Mouse (Mus musculus): ENCODE data around the gene Olfr1368. TPM values are rescaled to one million over a fixed set of nuclear protein-coding genes. Genes with fewer than 3 reads are reported as not detected.

Gene Olfr1368
- polyA plus RNA-seq, 1 experiment from 2014 or later: not detected

DNA sequence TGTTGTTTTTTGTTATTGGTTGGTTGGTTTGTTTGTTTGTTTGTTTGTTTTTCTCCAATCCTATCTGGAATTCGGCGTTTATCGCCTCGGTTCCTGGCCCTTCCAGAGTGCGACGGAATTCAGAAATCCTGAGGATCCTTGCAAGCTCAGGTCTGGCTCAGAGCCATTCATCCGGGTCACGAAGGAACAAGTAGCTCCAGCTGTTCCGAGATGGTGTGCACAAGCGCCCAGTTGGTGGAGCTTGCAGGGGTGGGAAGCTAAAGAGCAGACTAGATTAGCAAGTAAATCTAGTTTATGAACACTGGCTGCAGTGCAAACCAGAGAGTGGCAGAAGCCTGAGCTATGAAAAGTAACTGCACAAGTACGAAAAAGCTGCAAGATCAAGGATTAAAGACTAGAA is 27.4 kb upstream of the Olfr1368 start:
- Histone ChIP-seq H3K4me1 (peaks cover 19% of the 10 kb centered on the region), H3K4me3 (peak overlapping the region; percentile 50), H3K27ac (peak overlapping the region; percentile 79), H3K9me3 (no peaks in the 10 kb centered on the region), H3K36me3 (no peaks in the 10 kb centered on the region), H3K27me3 (no peaks in the 10 kb centered on the region), H3K4me2 (peak overlapping the region; percentile 57), H3K9ac (no peak overlapping the region)
- peak; percentile 80 for ATAC-seq (ENCODE audit: insufficient number of reproducible peaks, low FRiP score, low TSS enrichment, low read depth)
- 0% methylated on average over 11 of the region's 11 CpGs for WGBS

DNA sequence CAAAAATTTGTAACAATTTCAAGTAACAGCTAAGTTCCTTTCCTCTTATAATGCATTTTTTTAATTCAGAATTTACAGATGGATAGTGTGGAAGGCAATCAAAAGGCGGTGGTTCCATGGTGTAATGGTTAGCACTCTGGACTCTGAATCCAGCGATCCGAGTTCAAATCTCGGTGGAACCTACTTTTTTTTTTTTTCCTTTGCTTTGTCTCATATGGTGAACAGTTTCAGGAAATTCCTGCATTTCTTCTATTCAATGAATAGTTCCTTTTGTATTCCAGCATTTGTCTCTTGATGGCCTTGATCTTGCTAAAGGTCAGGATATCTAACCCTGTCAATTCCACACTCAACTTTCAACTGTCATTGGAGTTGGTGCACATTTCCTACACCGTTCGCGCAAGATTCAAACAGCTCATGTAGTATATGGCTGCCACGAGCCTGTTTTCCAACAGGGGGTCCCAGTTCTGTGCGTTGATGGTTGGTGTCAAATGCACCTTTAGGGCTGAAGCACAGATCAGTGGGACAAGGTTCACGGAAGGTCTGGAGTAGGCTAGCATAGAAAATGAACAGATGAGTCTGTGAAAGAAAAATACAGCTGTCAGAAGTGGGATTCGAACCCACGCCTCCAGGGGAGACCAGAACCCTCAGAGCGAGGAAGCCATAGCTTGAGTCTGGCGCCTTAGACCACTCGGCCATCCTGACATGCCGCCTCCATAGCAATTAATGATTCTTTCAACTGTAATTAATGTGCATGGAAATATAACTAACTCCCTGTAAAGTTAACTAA is 26.8 kb upstream of the Olfr1368 start:
- Histone ChIP-seq H3K4me2 (peak overlapping the region; percentile 57), H3K36me3 (no peaks in the 10 kb centered on the region), H3K27me3 (no peaks in the 10 kb centered on the region), H3K4me1 (peaks cover 19% of the 10 kb centered on the region), H3K27ac (peak overlapping the region; percentile 79), H3K4me3 (peak overlapping the region; percentile 50), H3K9me3 (no peaks in the 10 kb centered on the region), H3K9ac (0 out of 2 replicates have a peak overlapping the region, but pooled peaks have one; percentile 31)
- peak; percentile 64 for ATAC-seq (ENCODE audit: insufficient number of reproducible peaks, low FRiP score, low TSS enrichment, low read depth)
- under 1% methylated on average over 16 of the region's 16 CpGs for WGBS

DNA sequence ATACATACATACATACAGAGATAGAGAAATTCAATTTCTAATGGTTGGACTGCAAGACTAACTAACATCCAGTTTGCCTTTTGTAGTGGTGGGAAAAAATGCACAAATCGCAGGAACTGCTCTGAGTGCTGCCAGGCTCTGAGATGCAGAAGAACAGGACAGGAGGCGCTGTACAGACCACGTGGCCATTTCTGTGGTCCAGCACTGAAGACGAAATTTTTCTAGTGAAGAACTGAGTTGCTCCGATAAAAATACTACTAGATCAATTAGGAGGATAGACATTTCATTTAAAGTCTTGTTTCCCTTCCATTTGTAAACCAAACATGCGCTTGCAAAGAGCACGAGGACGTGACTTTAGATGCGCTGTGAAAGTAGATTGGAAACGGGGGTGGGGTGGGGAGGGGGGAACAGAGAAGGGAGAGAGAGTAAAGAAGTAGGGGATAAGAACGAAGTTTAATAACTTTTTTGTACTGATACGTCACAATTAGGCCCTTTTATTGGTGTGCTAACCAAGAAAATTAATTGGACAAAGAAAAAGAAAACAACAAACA is 26.0 kb upstream of the Olfr1368 start:
- peaks cover 19% of the 10 kb centered on the region for H3K4me1 ChIP-seq
- no peak overlapping the region for H3K9ac ChIP-seq
- H3K4me2 ChIP-seq: peak overlapping the region; percentile 53
- ATAC-seq (ENCODE audit: insufficient number of reproducible peaks, low FRiP score, low TSS enrichment, low read depth): no peak
- H3K9me3 ChIP-seq: no peaks in the 10 kb centered on the region
- no peaks in the 10 kb centered on the region for H3K36me3 ChIP-seq
- H3K4me3 ChIP-seq: peak overlapping the region; percentile 50
- H3K27ac ChIP-seq: 0 out of 2 replicates have a peak overlapping the region, but pooled peaks have one; percentile 47
- no peaks in the 10 kb centered on the region for H3K27me3 ChIP-seq
- under 1% methylated on average over 12 of the region's 12 CpGs for WGBS

DNA sequence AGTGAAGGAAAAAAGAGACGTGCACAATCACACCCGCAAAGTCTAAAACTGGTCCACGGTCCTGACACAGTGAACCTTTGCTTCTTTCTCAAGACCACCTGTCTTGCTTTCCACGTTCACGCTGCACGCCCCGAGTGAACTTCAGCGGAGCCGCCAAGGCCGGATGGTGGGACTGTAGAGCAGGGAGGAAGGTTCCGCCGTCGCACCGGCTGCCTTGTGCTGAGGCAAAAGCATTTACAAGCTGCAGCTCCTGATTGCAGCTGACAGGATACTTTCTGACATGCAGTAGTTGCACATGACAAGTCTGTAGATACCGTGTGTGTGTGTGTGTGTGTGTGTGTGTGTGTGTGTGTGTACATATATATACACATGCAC is 25.5 kb upstream of the Olfr1368 start:
- WGBS: 11% methylated on average over 15 of the region's 15 CpGs

DNA sequence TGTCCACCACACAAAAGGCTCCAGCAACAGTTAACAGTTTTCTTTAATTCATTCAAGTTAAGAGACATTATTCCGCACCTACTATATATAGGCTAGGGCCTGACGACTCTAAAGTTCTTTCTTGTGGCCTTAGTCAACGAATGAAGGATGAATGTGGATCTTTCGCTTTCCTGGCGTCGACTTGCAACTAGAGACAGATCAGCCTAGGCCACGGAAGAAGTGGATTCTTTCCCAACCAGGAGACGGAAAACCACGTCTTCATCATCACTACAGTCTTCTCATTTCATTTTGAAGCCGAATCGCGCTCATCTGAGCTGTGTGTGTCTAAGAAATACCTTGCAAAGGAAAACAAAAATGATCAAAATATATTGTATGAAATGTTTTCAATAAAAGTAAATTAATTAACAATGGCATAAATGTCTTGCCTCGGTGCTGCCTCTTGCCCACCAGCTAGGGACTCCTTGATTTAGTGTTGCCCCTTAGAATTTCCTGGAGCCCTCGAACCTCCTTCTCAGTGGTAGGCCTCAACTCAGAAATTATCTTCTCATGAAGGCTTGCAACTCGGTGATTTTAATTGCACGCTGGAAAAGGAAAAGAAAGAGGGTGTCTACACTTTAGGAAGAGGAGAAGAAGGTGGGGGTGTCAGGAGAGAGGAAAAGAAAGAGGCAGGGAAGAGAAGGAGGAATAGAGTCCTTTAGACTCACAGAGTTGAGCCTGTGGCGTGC is 24.9 kb upstream of the Olfr1368 start:
- H3K36me3 ChIP-seq: no peaks in the 10 kb centered on the region
- peak overlapping the region; percentile 60; the same call in 1 of the 2 replicates for H3K27ac ChIP-seq
- WGBS: 48% methylated on average over 17 of the region's 17 CpGs
- H3K4me2 ChIP-seq: peak overlapping the region; percentile 53
- no peak overlapping the region for H3K9ac ChIP-seq
- H3K9me3 ChIP-seq: no peaks in the 10 kb centered on the region
- H3K4me3 ChIP-seq: peak overlapping the region; percentile 52
- ATAC-seq (ENCODE audit: insufficient number of reproducible peaks, low FRiP score, low TSS enrichment, low read depth): no peak
- peaks cover 23% of the 10 kb centered on the region for H3K4me1 ChIP-seq
- no peaks in the 10 kb centered on the region for H3K27me3 ChIP-seq

More for the DNA sequence above, 25.5 kb upstream of the Olfr1368 start:
- Histone ChIP-seq H3K4me3 (peak overlapping the region; percentile 50), H3K9ac (no peak overlapping the region), H3K4me1 (peaks cover 21% of the 10 kb centered on the region), H3K36me3 (no peaks in the 10 kb centered on the region), H3K9me3 (no peaks in the 10 kb centered on the region), H3K4me2 (peak overlapping the region; percentile 53), H3K27ac (peak overlapping the region; percentile 60; the same call in 1 of the 2 replicates), H3K27me3 (no peaks in the 10 kb centered on the region)
- ATAC-seq (ENCODE audit: insufficient number of reproducible peaks, low FRiP score, low TSS enrichment, low read depth): no peak

DNA sequence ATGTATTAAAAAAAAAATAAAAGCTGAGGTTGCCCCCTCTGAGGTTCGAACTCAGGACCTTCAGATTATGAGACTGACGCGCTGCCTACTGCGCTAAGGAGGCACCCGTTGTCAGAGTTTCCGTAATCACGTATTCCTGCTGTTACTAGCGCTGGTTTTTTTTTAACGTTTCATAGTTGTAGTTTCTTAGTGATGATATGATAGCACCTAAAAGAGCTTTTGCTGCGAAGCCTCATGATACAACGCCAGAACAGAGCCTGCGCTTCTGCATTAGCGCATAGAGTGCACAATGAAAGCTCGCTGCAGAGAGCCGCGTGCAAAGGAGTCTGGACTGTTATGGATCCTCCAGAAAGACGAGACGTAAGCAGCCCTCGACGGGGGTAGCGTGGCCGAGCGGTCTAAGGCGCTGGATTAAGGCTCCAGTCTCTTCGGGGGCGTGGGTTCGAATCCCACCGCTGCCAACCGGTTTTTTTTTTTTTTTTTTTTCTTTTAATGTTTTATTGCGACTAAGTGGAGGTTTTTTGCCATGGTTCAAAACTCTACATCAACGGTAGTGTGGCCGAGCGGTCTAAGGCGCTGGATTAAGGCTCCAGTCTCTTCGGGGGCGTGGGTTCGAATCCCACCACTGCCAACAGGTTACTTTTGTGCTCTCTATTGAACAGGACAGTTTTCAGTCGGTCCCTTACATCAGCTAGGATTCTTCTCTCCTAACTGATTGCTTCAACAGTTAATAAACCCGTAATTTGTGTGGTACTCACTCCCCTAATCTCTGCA is 24.2 kb upstream of the Olfr1368 start:
- Histone ChIP-seq H3K4me2 (peak overlapping the region; percentile 88), H3K27ac (peak overlapping the region; percentile 66), H3K9me3 (no peaks in the 10 kb centered on the region), H3K27me3 (no peaks in the 10 kb centered on the region), H3K4me1 (peaks cover 23% of the 10 kb centered on the region), H3K4me3 (peak overlapping the region; percentile 52), H3K36me3 (no peaks in the 10 kb centered on the region), H3K9ac (peak overlapping the region; percentile 21; the same call in 1 of the 2 replicates)
- under 1% methylated on average over 39 of the region's 39 CpGs for WGBS
- ATAC-seq (ENCODE audit: insufficient number of reproducible peaks, low FRiP score, low TSS enrichment, low read depth): peak; percentile 69

DNA sequence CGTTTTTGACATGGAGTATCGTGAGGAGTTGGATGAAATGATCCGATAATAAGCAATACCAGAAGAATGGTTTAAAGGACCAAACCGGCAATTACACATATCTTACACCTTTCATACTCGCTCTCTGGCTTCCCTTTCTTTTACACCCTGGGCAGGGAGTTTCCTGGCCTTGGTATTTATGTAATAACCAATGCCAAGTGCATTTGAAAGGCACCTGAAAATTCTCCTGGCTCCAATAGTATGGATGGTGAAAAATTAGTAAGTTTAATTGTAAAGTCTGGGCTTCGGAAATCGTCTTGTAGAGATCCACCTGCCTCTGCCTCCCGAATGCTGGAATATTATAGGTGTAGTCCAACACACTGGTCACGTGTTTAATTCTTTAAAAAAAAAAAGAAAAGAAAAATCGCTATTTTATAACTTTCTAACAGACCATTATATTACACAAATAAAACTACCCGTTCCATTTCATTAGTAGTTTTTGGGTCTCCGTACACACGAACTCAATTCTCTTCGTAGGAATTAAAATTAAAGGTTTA is 23.5 kb upstream of the Olfr1368 start:
- WGBS: 3% methylated on average over 14 of the region's 14 CpGs
- H3K9ac ChIP-seq: no peak overlapping the region
- no peak for ATAC-seq (ENCODE audit: insufficient number of reproducible peaks, low FRiP score, low TSS enrichment, low read depth)

DNA sequence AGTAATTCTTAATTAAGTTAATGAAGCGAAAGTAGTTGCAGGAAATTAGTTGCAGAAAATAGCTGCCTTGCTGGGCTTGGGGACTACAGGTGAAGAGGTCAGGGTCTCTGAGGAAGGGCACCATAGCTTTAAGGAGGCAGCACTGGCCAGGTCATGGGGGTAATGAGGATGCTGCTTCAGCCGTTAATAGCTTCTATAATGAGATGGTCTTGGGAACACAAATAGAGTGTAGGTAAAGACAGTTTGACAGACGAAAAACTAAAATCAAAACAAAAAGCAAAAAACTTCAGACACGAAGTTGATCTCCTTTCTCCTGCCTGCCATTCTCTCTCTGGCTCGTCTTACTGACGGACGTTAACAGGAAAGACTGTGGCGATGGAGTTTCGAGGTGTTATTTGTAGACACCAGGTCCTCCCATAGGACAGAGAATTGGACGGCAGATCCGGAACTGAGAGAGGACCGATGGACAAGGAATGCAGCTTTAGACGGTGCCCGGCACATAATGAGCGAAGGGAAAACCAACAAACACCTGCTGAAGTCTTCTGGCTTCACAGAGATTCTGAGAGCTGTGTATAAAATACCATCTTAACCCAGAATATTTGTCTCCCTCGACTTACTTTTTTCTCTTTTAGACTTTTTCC is 22.8 kb upstream of the Olfr1368 start:
- H3K27me3 ChIP-seq: no peaks in the 10 kb centered on the region
- H3K27ac ChIP-seq: peak overlapping the region; percentile 43
- no peak for ATAC-seq (ENCODE audit: insufficient number of reproducible peaks, low FRiP score, low TSS enrichment, low read depth)
- H3K36me3 ChIP-seq: no peaks in the 10 kb centered on the region
- WGBS: under 1% methylated on average over 16 of the region's 16 CpGs
- H3K9ac ChIP-seq: peak overlapping the region; percentile 33; the same call in 1 of the 2 replicates
- peak overlapping the region; percentile 88 for H3K4me2 ChIP-seq
- H3K9me3 ChIP-seq: no peaks in the 10 kb centered on the region
- peak overlapping the region; percentile 52 for H3K4me3 ChIP-seq
- peaks cover 21% of the 10 kb centered on the region for H3K4me1 ChIP-seq

More for the DNA sequence above, 23.5 kb upstream of the Olfr1368 start:
- H3K4me3 ChIP-seq: peak overlapping the region; percentile 52
- H3K4me1 ChIP-seq: peaks cover 23% of the 10 kb centered on the region
- H3K36me3 ChIP-seq: no peaks in the 10 kb centered on the region
- H3K4me2 ChIP-seq: peak overlapping the region; percentile 88
- 0 out of 2 replicates have a peak overlapping the region, but pooled peaks have one; percentile 43 for H3K27ac ChIP-seq
- H3K27me3 ChIP-seq: no peaks in the 10 kb centered on the region
- H3K9me3 ChIP-seq: no peaks in the 10 kb centered on the region

DNA sequence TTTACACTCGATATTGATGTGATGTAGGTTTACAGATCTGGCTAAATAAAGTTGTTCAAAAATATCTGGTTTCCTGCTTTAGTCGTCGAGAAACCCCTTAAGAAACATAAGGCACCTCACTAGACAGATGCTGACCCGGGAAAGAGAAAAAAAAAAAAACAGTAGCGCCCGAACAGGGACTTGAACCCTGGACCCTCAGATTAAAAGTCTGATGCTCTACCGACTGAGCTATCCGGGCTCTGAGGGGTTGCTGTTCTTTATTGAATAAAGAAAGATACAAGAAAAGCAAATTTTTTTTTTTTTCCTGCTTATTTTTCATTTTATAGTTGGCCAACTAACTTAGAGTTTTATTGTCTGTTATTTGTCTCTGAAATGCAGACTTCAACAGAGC is 22.2 kb upstream of the Olfr1368 start:
- WGBS: under 1% methylated on average over 8 of the region's 8 CpGs
- H3K9ac ChIP-seq: no peak overlapping the region; the same call in 1 of the 2 replicates
- H3K4me3 ChIP-seq: peak overlapping the region; percentile 52
- no peaks in the 10 kb centered on the region for H3K27me3 ChIP-seq
- H3K27ac ChIP-seq: no peak overlapping the region
- peak overlapping the region; percentile 88 for H3K4me2 ChIP-seq
- H3K4me1 ChIP-seq: peaks cover 18% of the 10 kb centered on the region
- H3K9me3 ChIP-seq: no peaks in the 10 kb centered on the region
- H3K36me3 ChIP-seq: no peaks in the 10 kb centered on the region
- no peak for ATAC-seq (ENCODE audit: insufficient number of reproducible peaks, low FRiP score, low TSS enrichment, low read depth)

DNA sequence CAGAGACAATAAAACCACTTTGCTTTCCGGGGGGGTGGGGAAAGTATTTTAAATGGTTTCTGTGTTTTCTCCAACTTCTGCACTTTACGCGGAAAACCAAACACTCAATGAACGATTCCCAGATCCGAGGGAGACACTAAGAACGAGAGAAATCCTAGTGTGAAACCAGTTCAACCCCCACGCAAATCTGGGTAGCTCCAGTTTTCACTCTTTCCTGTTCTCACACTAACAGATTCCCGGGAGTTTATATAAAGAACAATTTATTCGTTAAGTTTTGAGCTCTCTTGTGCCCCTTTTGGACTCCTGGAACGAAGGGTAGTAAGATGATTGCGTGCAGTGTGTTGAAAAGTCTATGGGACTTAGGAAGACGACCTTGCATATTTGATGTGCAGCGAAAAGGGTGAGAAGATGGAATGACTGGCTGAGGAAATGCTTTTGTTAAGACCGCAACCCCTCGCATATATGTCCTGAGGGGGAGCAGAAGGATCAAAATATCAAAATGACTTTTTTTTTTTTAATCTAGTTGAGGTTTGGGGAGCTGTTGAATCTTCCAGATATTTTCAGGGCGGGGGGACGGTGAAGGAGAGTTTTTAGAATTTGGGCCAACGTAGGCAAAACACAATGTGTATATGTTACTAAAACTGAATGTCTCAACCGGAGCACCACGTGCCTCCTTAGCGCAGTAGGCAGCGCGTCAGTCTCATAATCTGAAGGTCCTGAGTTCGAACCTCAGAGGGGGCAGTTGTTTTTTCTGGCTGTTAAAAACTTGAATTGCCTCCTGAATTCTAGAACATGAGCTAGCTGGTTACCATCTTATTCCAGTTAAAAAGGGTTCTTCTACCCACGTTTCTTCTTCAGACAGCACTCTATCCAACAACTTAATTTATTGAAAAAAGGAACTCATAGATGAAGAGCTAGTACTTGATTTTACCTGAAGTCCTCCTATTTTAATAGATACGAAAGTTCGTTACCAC is 21.6 kb upstream of the Olfr1368 start:
- H3K4me1 ChIP-seq: peaks cover 14% of the 10 kb centered on the region

More for the DNA sequence above, 21.6 kb upstream of the Olfr1368 start:
- no peak for ATAC-seq (ENCODE audit: insufficient number of reproducible peaks, low FRiP score, low TSS enrichment, low read depth)
- H3K4me2 ChIP-seq: peak overlapping the region; percentile 88
- H3K27ac ChIP-seq: peak overlapping the region; percentile 73
- WGBS: under 1% methylated on average over 27 of the region's 27 CpGs
- H3K36me3 ChIP-seq: no peaks in the 10 kb centered on the region
- H3K9me3 ChIP-seq: no peaks in the 10 kb centered on the region
- peak overlapping the region; percentile 52 for H3K4me3 ChIP-seq
- no peaks in the 10 kb centered on the region for H3K27me3 ChIP-seq
- no peak overlapping the region for H3K9ac ChIP-seq

Data from limb, embryonic 15.5 days (tissue).